Mouse (Mus musculus): ENCODE results near the gene Nav2. TPM values are rescaled to one million over a fixed set of nuclear protein-coding genes. Genes with fewer than 3 reads are reported as not detected.

The Nav2 gene
- polyA plus RNA-seq, 1 experiment from 2014 or later, result 5.8 TPM

- Histone ChIP-seq H3K4me1 (replicated peaks; ENCODE audit: control insufficient read depth, insufficient read depth, low read length) (no peaks in the 10 kb centered on the region), H3K4me2 (replicated peaks; ENCODE audit: low read depth) (no peak overlapping the region), H3K9me3 (ENCODE audit: control insufficient read depth) (no peaks in the 10 kb centered on the region), H3K27ac (ENCODE audit: low read depth, low read length) (no peak overlapping the region), H3K27me3 (replicated peaks; ENCODE audit: control insufficient read depth, insufficient read depth, low read length) (peaks cover 7% of the 10 kb centered on the region; the same call in 1 of the 2 replicates), H3K36me3 (ENCODE audit: control insufficient read depth, insufficient read depth) (no peaks in the 10 kb centered on the region), H3K4me3 (ENCODE audit: low read depth, low read length) (no peak overlapping the region), H3K9ac (ENCODE audit: low read depth, low read length) (no peak overlapping the region)
- TF ChIP-seq CTCF (IDR thresholded peaks at IDR 0.05; ENCODE audit: low read depth), result peak; percentile 90
- 39% methylated on average over 20 of the region's 20 CpGs for WGBS
- ATAC-seq, result peak; percentile 72; the same call in 1 of the 2 replicates
Observed at GRCm38 (mm10) chr7:49120935-49121691, 212.6 kb downstream of the Nav2 start.

GRCm38 (mm10) chr7:49122498-49122897, 214.0 kb downstream of the Nav2 start:
- peak; percentile 31 for TF ChIP-seq CTCF (IDR thresholded peaks at IDR 0.05; ENCODE audit: low read depth)
- peaks cover 7% of the 10 kb centered on the region; the same call in 1 of the 2 replicates for H3K27me3 ChIP-seq (replicated peaks; ENCODE audit: control insufficient read depth, insufficient read depth, low read length)
- H3K4me3 ChIP-seq (ENCODE audit: low read depth, low read length), result no peak overlapping the region
- H3K4me1 ChIP-seq (replicated peaks; ENCODE audit: control insufficient read depth, insufficient read depth, low read length), result no peaks in the 10 kb centered on the region
- no peak overlapping the region for H3K9ac ChIP-seq (ENCODE audit: low read depth, low read length)
- H3K4me2 ChIP-seq (replicated peaks; ENCODE audit: low read depth), result no peak overlapping the region
- no peaks in the 10 kb centered on the region for H3K36me3 ChIP-seq (ENCODE audit: control insufficient read depth, insufficient read depth)
- H3K9me3 ChIP-seq (ENCODE audit: control insufficient read depth), result no peaks in the 10 kb centered on the region
- ATAC-seq, result no peak
- WGBS, result 70% methylated on average over 7 of the region's 7 CpGs
- no peak overlapping the region for H3K27ac ChIP-seq (ENCODE audit: low read depth, low read length)

- Histone ChIP-seq H3K27ac (ENCODE audit: low read depth, low read length) (no peak overlapping the region), H3K4me2 (replicated peaks; ENCODE audit: low read depth) (no peak overlapping the region), H3K36me3 (ENCODE audit: control insufficient read depth, insufficient read depth) (no peaks in the 10 kb centered on the region), H3K4me3 (ENCODE audit: low read depth, low read length) (no peak overlapping the region), H3K27me3 (replicated peaks; ENCODE audit: control insufficient read depth, insufficient read depth, low read length) (peaks cover 5% of the 10 kb centered on the region; the same call in 1 of the 2 replicates), H3K9me3 (ENCODE audit: control insufficient read depth) (no peaks in the 10 kb centered on the region), H3K9ac (ENCODE audit: low read depth, low read length) (no peak overlapping the region), H3K4me1 (replicated peaks; ENCODE audit: control insufficient read depth, insufficient read depth, low read length) (no peaks in the 10 kb centered on the region)
- no peak for ATAC-seq
- 30% methylated on average over 3 of the region's 3 CpGs for whole genome bisulfite sequencing
- peak; percentile 88 for TF ChIP-seq CTCF (IDR thresholded peaks at IDR 0.05; ENCODE audit: low read depth)
Observed at GRCm38 (mm10) chr7:49125545-49125944, 217.0 kb downstream of the Nav2 start.

GRCm38 (mm10) chr7:49128224-49128623, 219.7 kb downstream of the Nav2 start:
- no peak overlapping the region for H3K4me3 ChIP-seq (ENCODE audit: low read depth, low read length)
- 83% methylated on average over 8 of the region's 8 CpGs for WGBS
- H3K36me3 ChIP-seq (ENCODE audit: control insufficient read depth, insufficient read depth), result no peaks in the 10 kb centered on the region

GRCm38 (mm10) chr7:49132851-49133351, 224.4 kb downstream of the Nav2 start:
- Histone ChIP-seq H3K9me3 (ENCODE audit: control insufficient read depth) (no peaks in the 10 kb centered on the region), H3K9ac (ENCODE audit: low read depth, low read length) (no peak overlapping the region), H3K4me3 (ENCODE audit: low read depth, low read length) (no peak overlapping the region), H3K4me1 (replicated peaks; ENCODE audit: control insufficient read depth, insufficient read depth, low read length) (no peaks in the 10 kb centered on the region), H3K27ac (ENCODE audit: low read depth, low read length) (no peak overlapping the region), H3K27me3 (replicated peaks; ENCODE audit: control insufficient read depth, insufficient read depth, low read length) (no peaks in the 10 kb centered on the region), H3K4me2 (replicated peaks; ENCODE audit: low read depth) (no peak overlapping the region), H3K36me3 (ENCODE audit: control insufficient read depth, insufficient read depth) (no peaks in the 10 kb centered on the region)
- peak; percentile 41 for ATAC-seq
- 37% methylated on average over 10 of the region's 10 CpGs for WGBS
- peak; percentile 95 for TF ChIP-seq CTCF (IDR thresholded peaks at IDR 0.05; ENCODE audit: low read depth)

More at GRCm38 (mm10) chr7:49128224-49128623, 219.7 kb downstream of the Nav2 start:
- Histone ChIP-seq H3K9me3 (ENCODE audit: control insufficient read depth) (no peaks in the 10 kb centered on the region), H3K4me2 (replicated peaks; ENCODE audit: low read depth) (no peak overlapping the region), H3K4me1 (replicated peaks; ENCODE audit: control insufficient read depth, insufficient read depth, low read length) (no peaks in the 10 kb centered on the region), H3K27me3 (replicated peaks; ENCODE audit: control insufficient read depth, insufficient read depth, low read length) (no peaks in the 10 kb centered on the region; the same call in 1 of the 2 replicates), H3K9ac (ENCODE audit: low read depth, low read length) (no peak overlapping the region), H3K27ac (ENCODE audit: low read depth, low read length) (no peak overlapping the region)
- TF ChIP-seq CTCF (IDR thresholded peaks at IDR 0.05; ENCODE audit: low read depth), result no peak
- no peak for ATAC-seq

GRCm38 (mm10) chr7:49134396-49134795, 225.9 kb downstream of the Nav2 start:
- no peak overlapping the region for H3K4me2 ChIP-seq (replicated peaks; ENCODE audit: low read depth)
- H3K27ac ChIP-seq (ENCODE audit: low read depth, low read length), result no peak overlapping the region
- no peak overlapping the region for H3K4me3 ChIP-seq (ENCODE audit: low read depth, low read length)
- no peaks in the 10 kb centered on the region for H3K27me3 ChIP-seq (replicated peaks; ENCODE audit: control insufficient read depth, insufficient read depth, low read length)
- no peak for ATAC-seq
- no peak for TF ChIP-seq CTCF (IDR thresholded peaks at IDR 0.05; ENCODE audit: low read depth)
- no peaks in the 10 kb centered on the region for H3K36me3 ChIP-seq (ENCODE audit: control insufficient read depth, insufficient read depth)
- no peaks in the 10 kb centered on the region for H3K9me3 ChIP-seq (ENCODE audit: control insufficient read depth)
- no peaks in the 10 kb centered on the region for H3K4me1 ChIP-seq (replicated peaks; ENCODE audit: control insufficient read depth, insufficient read depth, low read length)
- H3K9ac ChIP-seq (ENCODE audit: low read depth, low read length), result no peak overlapping the region
- 70% methylated on average over 5 of the region's 5 CpGs for WGBS

Data from intestine, postnatal 0 days (tissue).